Mouse (Mus musculus): ENCODE measurements around the gene Srsf10. TPM values are rescaled to one million over a fixed set of nuclear protein-coding genes. Genes with fewer than 3 reads are reported as not detected.

Gene Srsf10
- total RNA-seq, 2 experiments from 2014 or later = 78.4 to 85.6 TPM

DNA sequence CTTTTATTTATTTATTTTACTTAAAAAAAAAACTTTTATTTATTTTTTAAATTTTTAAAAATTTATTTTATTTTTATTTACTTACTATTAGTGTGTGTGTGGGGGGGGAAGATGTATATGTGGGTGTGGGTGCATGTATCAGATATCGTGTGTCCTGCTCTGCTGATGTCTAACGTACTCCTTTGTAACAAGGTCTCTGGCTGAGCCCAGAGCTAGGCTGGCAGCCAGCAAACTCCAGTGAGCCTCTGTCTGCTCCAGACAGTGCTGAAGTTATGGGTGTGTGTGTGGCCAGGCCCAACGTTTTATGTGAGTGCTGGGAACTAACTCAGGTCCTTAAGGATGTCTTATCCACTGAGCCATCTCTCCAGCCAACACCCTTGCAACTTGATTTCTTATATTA lies 56.6 kb downstream of the Srsf10 start:
- no peak for DNase-seq (ENCODE audit: low spot score in 2 of 2)

- no peak for DNase-seq (ENCODE audit: low spot score in 2 of 2)
Observed at GRCm38 (mm10) chr4:135912835-135913234, 57.3 kb downstream of the Srsf10 start.

DNA sequence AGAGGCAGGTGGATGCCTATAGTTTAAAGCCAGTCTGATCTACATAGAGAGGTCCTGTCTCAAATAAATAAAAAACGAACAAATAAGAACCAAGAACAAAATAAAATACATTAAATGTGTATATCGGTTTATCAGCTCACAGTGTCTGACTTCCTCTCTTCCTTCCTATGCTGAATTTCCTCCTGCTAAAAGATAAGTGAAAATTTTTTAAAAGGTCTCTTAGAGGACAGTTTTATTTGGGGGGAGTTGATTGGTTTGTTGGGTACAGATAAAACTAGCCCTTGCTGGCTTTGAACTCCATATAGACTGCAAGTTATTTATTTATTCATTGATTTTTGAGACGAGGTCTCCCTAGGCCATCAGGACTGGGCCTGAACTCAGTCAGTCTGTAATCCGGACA lies 57.9 kb downstream of the Srsf10 start:
- no peak for DNase-seq (ENCODE audit: low spot score in 2 of 2)

- no peak for DNase-seq (ENCODE audit: low spot score in 2 of 2)
Observed at GRCm38 (mm10) chr4:135918635-135919279, 63.2 kb downstream of the Srsf10 start.

- no peak for DNase-seq (ENCODE audit: low spot score in 2 of 2)
Observed at GRCm38 (mm10) chr4:135919280-135919639, 63.7 kb downstream of the Srsf10 start.

Other genes with a start within 250 kb of the Srsf10 start
- gene Ifnlr1, start 169.5 kb upstream of the Srsf10 start, total RNA-seq (2021) = under 1 TPM; 0.19 to 0.37 TPM
- gene Il22ra1, start 127.6 kb upstream of the Srsf10 start, total RNA-seq (2021) = under 1 TPM in 1 of 2 experiments, not detected in 1; 0.12 TPM
- 1 to 10 TPM; 1.4 to 1.5 TPM for gene Myom3, start 96.0 kb upstream of the Srsf10 start, total RNA-seq (2021)
- gene Pnrc2, start 18.1 kb downstream of the Srsf10 start, total RNA-seq (2021) = 10 to 100 TPM; 59.5 to 67.2 TPM
- under 1 TPM in 1 of 2 experiments, not detected in 1; 0.09 TPM for gene Cnr2, start 39.6 kb downstream of the Srsf10 start, total RNA-seq (2021)
- gene Fuca1, start 65.0 kb downstream of the Srsf10 start, total RNA-seq (2021) = 10 to 100 TPM; 48.9 to 52.6 TPM
- 10 to 100 TPM; 31.3 to 35.0 TPM for gene Hmgcl, start 90.7 kb downstream of the Srsf10 start, total RNA-seq (2021)
- 10 to 100 TPM; 26.9 to 29.0 TPM for gene Gale, start 108.0 kb downstream of the Srsf10 start, total RNA-seq (2021)
- gene Lypla2, start 116.9 kb downstream of the Srsf10 start, total RNA-seq (2021) = 100 to 1,000 TPM; 107 to 111 TPM
- gene Pithd1, start 131.5 kb downstream of the Srsf10 start, total RNA-seq (2021) = 10 to 100 TPM; 86.8 to 90.1 TPM
- 10 to 100 TPM; 31.7 TPM for gene Eloa, start 166.0 kb downstream of the Srsf10 start, total RNA-seq (2021)
- 100 to 1,000 TPM; 254 to 300 TPM for gene Rpl11, start 197.7 kb downstream of the Srsf10 start, total RNA-seq (2021)

Data from layer of hippocampus, postnatal 14 days (tissue).